Mouse (Mus musculus): Measurements from ENCODE around the gene Sgms2.
A peak's percentile ranks its signal among the peaks of the same experiment; 100 is the strongest.

The Sgms2 gene

GRCm38 (mm10) chr3:131491361-131491925, at the start of gene Sgms2:
TSS of gene Sgms2 (minus strand) at chr3:131491411.
- DNase-seq (ENCODE audit: low read depth), result peak; percentile 77

GRCm38 (mm10) chr3:131525229-131525628, 34.0 kb upstream of the Sgms2 start:
- no peak for DNase-seq (ENCODE audit: low read depth)

GRCm38 (mm10) chr3:131524779-131525178, 33.6 kb upstream of the Sgms2 start:
- DNase-seq (ENCODE audit: low read depth), result no peak

GRCm38 (mm10) chr3:131524210-131524609, 33.0 kb upstream of the Sgms2 start:
- peak; percentile 23 for DNase-seq (ENCODE audit: low read depth)

GRCm38 (mm10) chr3:131523749-131524148, 32.5 kb upstream of the Sgms2 start:
- no peak for DNase-seq (ENCODE audit: low read depth)

- peak; percentile 70 for DNase-seq (ENCODE audit: low read depth)
These were observed 31.0 kb upstream of the Sgms2 start for GRCm38 (mm10) chr3:131522243-131522642.

GRCm38 (mm10) chr3:131521206-131521605, 30.0 kb upstream of the Sgms2 start:
- DNase-seq (ENCODE audit: low read depth), result no peak

- DNase-seq (ENCODE audit: low read depth), result no peak
These were observed 26.5 kb upstream of the Sgms2 start for GRCm38 (mm10) chr3:131517756-131518155.

GRCm38 (mm10) chr3:131516332-131516999, 25.3 kb upstream of the Sgms2 start:
- no peak for DNase-seq (ENCODE audit: low read depth)

GRCm38 (mm10) chr3:131511616-131512015, 20.4 kb upstream of the Sgms2 start:
- DNase-seq (ENCODE audit: low read depth), result no peak

- DNase-seq (ENCODE audit: low read depth), result no peak
These were observed 16.8 kb upstream of the Sgms2 start for GRCm38 (mm10) chr3:131508024-131508423.

- DNase-seq (ENCODE audit: low read depth), result no peak
These were observed 13.5 kb upstream of the Sgms2 start for GRCm38 (mm10) chr3:131504595-131505223.

GRCm38 (mm10) chr3:131501677-131502370, 10.6 kb upstream of the Sgms2 start:
- DNase-seq (ENCODE audit: low read depth), result peak; percentile 57

GRCm38 (mm10) chr3:131499651-131500050, 8.4 kb upstream of the Sgms2 start:
- DNase-seq (ENCODE audit: low read depth), result peak; percentile 58

GRCm38 (mm10) chr3:131496506-131497122, 5.4 kb upstream of the Sgms2 start:
- DNase-seq (ENCODE audit: low read depth), result no peak

- no peak for DNase-seq (ENCODE audit: low read depth)
These were observed 3.9 kb upstream of the Sgms2 start for GRCm38 (mm10) chr3:131495076-131495475.

GRCm38 (mm10) chr3:131493194-131493593, 2.0 kb upstream of the Sgms2 start:
- no peak for DNase-seq (ENCODE audit: low read depth)

- DNase-seq (ENCODE audit: low read depth), result no peak
These were observed 769 bp upstream of the Sgms2 start for GRCm38 (mm10) chr3:131491980-131492379.

- peak; percentile 92 for DNase-seq (ENCODE audit: low read depth)
These were observed 885 bp downstream of the Sgms2 start for GRCm38 (mm10) chr3:131490143-131490908.

GRCm38 (mm10) chr3:131489657-131490142, 1.5 kb downstream of the Sgms2 start:
- no peak for DNase-seq (ENCODE audit: low read depth)

- no peak for DNase-seq (ENCODE audit: low read depth)
These were observed 2.2 kb downstream of the Sgms2 start for GRCm38 (mm10) chr3:131488969-131489368.

All from NIH3T3 (cell line).